ENCODE assay signal across 17 mouse cellular contexts in genomic region chr14:46578051-46579000, GRCm38 (mm10).
A peak's percentile ranks its signal among the peaks of the same experiment; 100 is the strongest.
DNase-seq lines count a peak whose midpoint lies in the region; ATAC-seq and TF ChIP-seq lines count a peak whose summit lies in the region.
"Had no signal": no experiment of that assay in that cellular context is flagged by ENCODE, and none has a peak within 500 bp of the region (broad histone marks: within the 10 kb centered on the region; RNA-seq: fewer than 3 reads in every experiment).

No protein-coding gene starts in this region.

- ATAC-seq in midbrain, postnatal 0 days (ENCODE audit: low FRiP score), result 0 out of 2 replicates have a peak, but pooled peaks have one; percentile 31
- ATAC-seq in kidney, embryonic 15.5 days (replicated peaks; ENCODE audit: low FRiP score), result no peak
- ATAC-seq in hindbrain, embryonic 11.5 days (ENCODE audit: low FRiP score), result no peak
- ATAC-seq in cerebellum, adult (ENCODE audit: insufficient number of reproducible peaks, low FRiP score, low TSS enrichment), result no peak
- ATAC-seq: hindbrain, embryonic 16.5 days had no signal

- 42% methylated on average over 13 of the region's 13 CpGs for WGBS in heart, embryonic 10.5 days
- WGBS in heart, adult 2 months, result 63% methylated on average over 13 of the region's 13 CpGs
- WGBS in midbrain, postnatal 0 days, result 53% methylated on average over 13 of the region's 13 CpGs
- 72% methylated on average over 13 of the region's 13 CpGs for WGBS in kidney, embryonic 15.5 days
- 73% methylated on average over 13 of the region's 13 CpGs for WGBS in hindbrain, embryonic 11.5 days

- no peak overlapping the region for H3K4me3 ChIP-seq in heart, embryonic 10.5 days
- H3K4me3 ChIP-seq in heart, adult 2 months, result no peak overlapping the region
- H3K4me3 ChIP-seq in C2C12 (ENCODE audit: insufficient read depth, poor library complexity, severe bottlenecking), result no peak overlapping the region
- no peak overlapping the region for H3K4me3 ChIP-seq in midbrain, postnatal 0 days (ENCODE audit: low read depth, low read length)
- no peak overlapping the region for H3K4me3 ChIP-seq in kidney, embryonic 15.5 days (replicated peaks)
- H3K4me3 ChIP-seq in hindbrain, embryonic 11.5 days (ENCODE audit: low read depth, low read length), result no peak overlapping the region
- H3K4me3 ChIP-seq: embryonic facial prominence, embryonic 10.5 days; left cerebral cortex, adult 2 months; myocyte had no signal

- no peaks in the 10 kb centered on the region for H3K27me3 ChIP-seq in heart, embryonic 10.5 days (ENCODE audit: insufficient read depth, poor library complexity, severe bottlenecking)
- no peaks in the 10 kb centered on the region for H3K27me3 ChIP-seq in heart, adult 2 months (ENCODE audit: control insufficient read depth, insufficient read depth, low read length)
- H3K27me3 ChIP-seq in C2C12 (ENCODE audit: control insufficient read depth, insufficient read depth, insufficient read length), result no peaks in the 10 kb centered on the region
- no peaks in the 10 kb centered on the region for H3K27me3 ChIP-seq in midbrain, postnatal 0 days (ENCODE audit: insufficient read depth, low read length)
- H3K27me3 ChIP-seq in kidney, embryonic 15.5 days, result no peaks in the 10 kb centered on the region
- H3K27me3 ChIP-seq in hindbrain, embryonic 11.5 days (ENCODE audit: control insufficient read depth, insufficient read depth, low read length), result no peaks in the 10 kb centered on the region

- no peaks in the 10 kb centered on the region for H3K79me2 ChIP-seq in heart, adult 2 months (replicated peaks; ENCODE audit: control insufficient read depth, insufficient read depth, low read length)
- no peaks in the 10 kb centered on the region for H3K79me2 ChIP-seq in C2C12 (ENCODE audit: control insufficient read depth, insufficient read depth)

- no peak overlapping the region for H3K4me2 ChIP-seq in midbrain, postnatal 0 days (ENCODE audit: low read depth, low read length, poor library complexity, severe bottlenecking)
- no peak overlapping the region for H3K4me2 ChIP-seq in kidney, embryonic 15.5 days
- H3K4me2 ChIP-seq in hindbrain, embryonic 11.5 days (replicated peaks; ENCODE audit: low read depth, low read length), result no peak overlapping the region

- peak overlapping the region; percentile 49; the same call in 1 of the 2 replicates for H3K27ac ChIP-seq in heart, embryonic 10.5 days
- H3K27ac ChIP-seq in heart, adult 2 months, result no peak overlapping the region
- H3K27ac ChIP-seq in midbrain, postnatal 0 days (ENCODE audit: low read depth, low read length), result no peak overlapping the region
- no peak overlapping the region for H3K27ac ChIP-seq in kidney, embryonic 15.5 days
- no peak overlapping the region for H3K27ac ChIP-seq in hindbrain, embryonic 11.5 days (ENCODE audit: low read depth, low read length)
- H3K27ac ChIP-seq: embryonic facial prominence, embryonic 10.5 days; left cerebral cortex, adult 2 months had no signal

- no peak overlapping the region for H3K9ac ChIP-seq in heart, adult 2 months (ENCODE audit: low read depth, low read length)
- H3K9ac ChIP-seq in midbrain, postnatal 0 days (replicated peaks; ENCODE audit: low read length, poor library complexity, severe bottlenecking), result no peak overlapping the region
- no peak overlapping the region for H3K9ac ChIP-seq in kidney, embryonic 15.5 days
- no peak overlapping the region for H3K9ac ChIP-seq in hindbrain, embryonic 11.5 days (ENCODE audit: low read depth, low read length)

- intact Hi-C loops in heart, adult 2 months (cut with DNase I), result no loop called here

- no peak for TF ChIP-seq POLR2A in heart, adult 2 months (IDR thresholded peaks at IDR 0.05; ENCODE audit: insufficient read depth, low read depth, low read length)

- no peak for TF ChIP-seq EP300 in heart, adult 2 months (IDR thresholded peaks at IDR 0.05; ENCODE audit: insufficient read depth, low read depth, low read length)

- no peaks in the 10 kb centered on the region for H3K79me3 ChIP-seq in C2C12 (ENCODE audit: low read depth)

- H3K9me3 ChIP-seq in heart, embryonic 10.5 days, result no peaks in the 10 kb centered on the region
- no peaks in the 10 kb centered on the region for H3K9me3 ChIP-seq in midbrain, postnatal 0 days (ENCODE audit: low read length)
- no peaks in the 10 kb centered on the region for H3K9me3 ChIP-seq in kidney, embryonic 15.5 days (replicated peaks)
- no peaks in the 10 kb centered on the region for H3K9me3 ChIP-seq in hindbrain, embryonic 11.5 days (ENCODE audit: control insufficient read depth, low read length)
- H3K9me3 ChIP-seq: embryonic facial prominence, embryonic 10.5 days had no signal

- TF ChIP-seq CTCF in heart, adult 2 months (IDR thresholded peaks at IDR 0.05), result no peak
- no peak for TF ChIP-seq CTCF in C2C12 (IDR thresholded peaks at IDR 0.05; ENCODE audit: control insufficient read depth, insufficient read depth, insufficient read length)
- no peak for TF ChIP-seq CTCF in midbrain, postnatal 0 days (IDR thresholded peaks at IDR 0.05)

- DNase-seq in heart, embryonic 10.5 days (ENCODE audit: low spot score), result no peak
- no peak for DNase-seq in heart, adult 2 months
- peak; percentile 1 for DNase-seq in induced T-regulatory cell, adult 2 months (ENCODE audit: low read depth)
- DNase-seq in midbrain, postnatal 0 days (ENCODE audit: low spot score), result no peak
- no peak for DNase-seq in hindbrain, embryonic 11.5 days (ENCODE audit: low spot score)
- DNase-seq: adrenal gland, postnatal 36 days; cerebellum, adult 9-10 months; gastrocnemius, postnatal 10 days; kidney, postnatal 10 days; lung, postnatal 14 days had no signal

- no peaks in the 10 kb centered on the region for H3K36me3 ChIP-seq in heart, embryonic 10.5 days
- H3K36me3 ChIP-seq in heart, adult 2 months (ENCODE audit: control insufficient read depth, insufficient read depth, low read length), result no peaks in the 10 kb centered on the region
- H3K36me3 ChIP-seq in C2C12 (ENCODE audit: control insufficient read depth, insufficient read depth), result no peaks in the 10 kb centered on the region
- H3K36me3 ChIP-seq in midbrain, postnatal 0 days (ENCODE audit: insufficient read depth, low read length), result no peaks in the 10 kb centered on the region
- no peaks in the 10 kb centered on the region for H3K36me3 ChIP-seq in kidney, embryonic 15.5 days
- no peaks in the 10 kb centered on the region for H3K36me3 ChIP-seq in hindbrain, embryonic 11.5 days (ENCODE audit: control insufficient read depth, insufficient read depth, low read length)
- H3K36me3 ChIP-seq: embryonic facial prominence, embryonic 10.5 days had no signal

- H3ac ChIP-seq in C2C12 (ENCODE audit: control insufficient read depth, insufficient read length, low read depth), result no peak overlapping the region

- H3K4me1 ChIP-seq in heart, embryonic 10.5 days, result peaks cover 42% of the 10 kb centered on the region
- no peaks in the 10 kb centered on the region for H3K4me1 ChIP-seq in heart, adult 2 months (ENCODE audit: control insufficient read depth, insufficient read depth, low read length)
- H3K4me1 ChIP-seq in midbrain, postnatal 0 days (ENCODE audit: insufficient read depth, low read length), result no peaks in the 10 kb centered on the region
- H3K4me1 ChIP-seq in kidney, embryonic 15.5 days, result peaks cover 27% of the 10 kb centered on the region
- H3K4me1 ChIP-seq in hindbrain, embryonic 11.5 days (replicated peaks; ENCODE audit: control insufficient read depth, insufficient read depth, low read length), result no peaks in the 10 kb centered on the region

TF ChIP-seq in C2C12, 6 proteins besides CTCF, POLR2A, EP300 and RAD21:
- TF ChIP-seq USF1 (IDR thresholded peaks at IDR 0.05; ENCODE audit: low read depth) (peak; percentile 60), MYOG (IDR thresholded peaks at IDR 0.05; ENCODE audit: control insufficient read depth, extremely low read depth, insufficient read length) (no peak), MYOD1 (IDR thresholded peaks at IDR 0.05; ENCODE audit: control insufficient read depth, insufficient read length, low read depth) (no peak)
